Mouse (Mus musculus) lung, embryonic 14.5 days (tissue): ENCODE measurements around the gene Anapc2. TPM values are rescaled to one million over a fixed set of nuclear protein-coding genes. Genes with fewer than 3 reads are reported as not detected.
A peak's percentile ranks its signal among the peaks of the same experiment; 100 is the strongest.

Source experiments
- ATAC-seq: fragments of 200-750 bp; cut with Nextera tagmentation; 2 replicates; pipeline ENCODE4 v1.8.0; 2017; ENCODE audit warnings: mild to moderate bottlenecking, moderate TSS enrichment, moderate library complexity; ENCODE audit not compliant: insufficient read depth
- DNase-seq: peaks from one replicate; pipeline ENCODE4 v3.0.0-alpha.2; 2015
- H3K27ac ChIP-seq: fragments of 300-500 bp; sonication (generic); 2 replicates; pipeline ENCODE4 v1.5.1; 2014; ENCODE audit warnings: low read depth, mild to moderate bottlenecking, moderate library complexity
- H3K27me3 ChIP-seq: fragments of 300-500 bp; sonication (generic); 2 replicates; pipeline ENCODE4 v1.6.1; 2014; ENCODE audit warnings: low read length, control low read depth; ENCODE audit not compliant: insufficient read depth
- H3K36me3 ChIP-seq: fragments of 300-500 bp; sonication (generic); 2 replicates; pipeline ENCODE4 v1.6.1; 2014; ENCODE audit warnings: control low read depth; ENCODE audit not compliant: insufficient read depth
- H3K4me1 ChIP-seq: fragments of 300-500 bp; sonication (generic); 2 replicates; pipeline ENCODE4 v1.6.1; 2014; ENCODE audit warnings: antibody characterized with exemption, control low read depth; ENCODE audit not compliant: insufficient read depth
- H3K4me2 ChIP-seq: fragments of 300-500 bp; sonication (generic); 2 replicates; pipeline ENCODE4 v1.6.1; 2014; ENCODE audit warnings: mild to moderate bottlenecking
- H3K4me3 ChIP-seq: fragments of 300-500 bp; sonication (generic); 2 replicates; pipeline ENCODE4 v1.5.1; 2014; ENCODE audit warnings: low read depth, low read length
- H3K9ac ChIP-seq: fragments of 300-500 bp; sonication (generic); 2 replicates; pipeline ENCODE4 v1.6.1; 2014
- H3K9me3 ChIP-seq: fragments of 300-500 bp; sonication (generic); 2 replicates; pipeline ENCODE4 v1.6.1; 2016; ENCODE audit warnings: low read depth, low read length, control low read depth
- CTCF ChIP-seq: IDR thresholded peaks from 2 replicates; pipeline ENCODE4 v1.5.1; 2016; ENCODE audit warnings: antibody characterized with exemption, low read depth
- WGBS: fragments of 180-500 bp; shearing (Covaris S2); extraction: QIAGEN DNeasy Blood & Tissue Kit; methylation state at CpG from one replicate; pipeline ENCODE4 v1.1.7; 2014; 5-methylcytosine and 5-hydroxymethylcytosine counted together
- polyA plus RNA-seq: library from polyadenylated mRNA; unstranded; fragments of >200 nt; fragmentation: Nextera tagmentation; extraction: Ambion mirVana; gene quantifications from 2 replicates; pipeline ENCODE4 v1.2.1, GENCODE M21; 2014

The Anapc2 gene
- polyA plus RNA-seq, 1 experiment from 2014 or later: 119 TPM

DNA sequence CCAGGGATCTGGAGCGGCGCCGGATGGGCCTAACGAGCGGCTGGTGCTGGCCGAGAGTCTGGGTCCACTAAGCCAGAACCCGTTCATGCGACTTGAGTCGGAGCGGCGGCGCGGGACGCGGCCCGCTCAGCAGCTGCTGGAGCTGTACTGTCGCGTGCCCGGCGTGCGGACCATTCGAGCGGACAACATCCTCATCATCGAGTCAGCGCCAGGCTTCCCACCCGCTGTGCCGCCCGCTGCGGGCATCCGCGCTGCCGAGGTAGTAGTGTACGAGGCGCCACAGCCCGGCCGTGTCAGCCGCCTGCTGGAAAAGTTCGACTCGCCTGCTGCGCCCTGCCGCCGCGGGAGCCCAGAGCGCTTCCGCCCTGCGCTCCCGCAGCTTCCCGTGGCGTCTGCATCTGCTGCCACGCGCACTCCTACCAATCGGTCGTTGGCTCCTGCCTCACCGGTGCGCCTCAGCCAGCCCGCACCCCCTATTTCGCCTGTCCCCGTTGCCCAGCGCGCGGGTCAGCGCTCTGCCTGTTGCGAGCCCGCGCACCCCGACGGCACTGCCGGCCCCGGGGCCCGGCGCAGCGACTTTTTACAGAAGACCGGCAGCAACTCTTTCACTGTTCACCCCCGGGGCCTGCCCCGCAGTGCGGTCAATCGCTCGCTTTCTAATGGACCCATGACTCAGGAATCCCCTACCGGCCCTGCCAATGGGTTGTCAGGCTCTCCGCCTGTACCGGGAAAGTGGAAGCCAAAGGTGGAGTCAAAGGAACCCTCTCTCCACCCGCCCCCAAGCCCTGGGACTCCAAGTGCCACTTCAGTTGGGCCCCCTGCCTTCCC, 9.3 kb upstream of the Anapc2 start:
- H3K4me3 ChIP-seq: peak overlapping the region; percentile 74
- WGBS: under 1% methylated on average over 82 of the region's 82 CpGs
- peak overlapping the region; percentile 100 for H3K4me2 ChIP-seq
- no peaks in the 10 kb centered on the region for H3K9me3 ChIP-seq
- H3K4me1 ChIP-seq: no peaks in the 10 kb centered on the region
- TF ChIP-seq CTCF: no peak
- no peak overlapping the region for H3K27ac ChIP-seq
- ATAC-seq (peak; percentile 28), DNase-seq (peak; percentile 49)
- no peaks in the 10 kb centered on the region for H3K36me3 ChIP-seq
- H3K9ac ChIP-seq: peak overlapping the region; percentile 54
- H3K27me3 ChIP-seq: peaks cover 16% of the 10 kb centered on the region

DNA sequence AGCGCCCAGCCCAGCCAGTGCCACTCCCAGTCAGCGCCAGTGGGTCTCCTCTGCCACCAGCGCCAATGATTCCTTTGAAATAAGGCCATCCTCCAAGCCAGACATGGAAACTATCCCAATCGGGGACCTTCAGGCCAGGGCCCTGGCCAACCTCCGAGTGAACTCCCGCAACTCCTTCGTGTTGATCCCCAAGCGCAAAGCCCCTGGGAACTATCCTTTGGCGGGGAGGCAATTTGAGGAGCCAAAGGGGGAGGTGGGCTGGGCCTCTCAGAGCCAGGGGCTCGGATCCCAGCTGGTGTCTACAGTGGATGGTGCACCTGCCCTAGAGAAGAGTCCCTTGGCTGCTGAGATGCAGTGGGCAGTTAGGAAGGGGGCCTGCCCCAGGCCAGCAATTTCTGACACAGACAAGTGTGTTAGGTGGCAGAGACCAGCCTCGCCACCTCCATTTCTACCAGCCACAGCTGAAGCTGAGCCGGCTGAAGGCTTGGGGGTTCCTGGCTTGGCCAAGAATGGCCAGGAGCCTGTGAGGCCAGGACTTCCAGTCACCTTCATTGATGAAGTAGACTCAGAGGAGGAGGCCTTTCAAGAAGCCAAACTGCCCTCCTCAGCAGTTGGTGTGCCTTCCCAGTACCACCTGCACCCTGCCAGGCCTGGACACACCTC, 8.5 kb upstream of the Anapc2 start:
- H3K27ac ChIP-seq: no peak overlapping the region
- no peaks in the 10 kb centered on the region for H3K9me3 ChIP-seq
- peak overlapping the region; percentile 100 for H3K4me2 ChIP-seq

DNA sequence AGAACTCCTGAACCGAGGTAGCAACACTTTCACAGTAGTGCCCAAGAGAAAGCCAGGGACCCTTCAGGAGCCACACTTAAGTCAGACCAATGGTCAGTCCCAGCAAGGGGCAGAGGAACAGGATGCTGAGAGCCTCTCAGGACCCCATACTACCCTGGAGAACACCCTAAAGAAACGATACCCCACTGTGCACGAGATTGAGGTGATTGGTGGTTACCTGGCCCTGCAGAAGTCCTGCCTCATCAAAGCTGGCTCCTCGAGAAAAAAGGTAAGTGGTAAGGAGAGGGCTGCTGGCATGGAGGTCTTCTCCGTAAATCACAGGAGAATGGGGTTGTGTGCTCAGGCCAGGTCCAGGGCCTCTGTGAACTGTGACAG, 8.0 kb upstream of the Anapc2 start:
- no peaks in the 10 kb centered on the region for H3K9me3 ChIP-seq
- H3K9ac ChIP-seq: no peak overlapping the region; the same call in 1 of the 2 replicates
- H3K27me3 ChIP-seq: peaks cover 16% of the 10 kb centered on the region
- H3K27ac ChIP-seq: no peak overlapping the region
- no peaks in the 10 kb centered on the region for H3K4me1 ChIP-seq
- 70% methylated on average over 5 of the region's 5 CpGs for WGBS
- ATAC-seq (no peak), DNase-seq (no peak)
- H3K4me2 ChIP-seq: peak overlapping the region; percentile 100; the same call in 1 of the 2 replicates
- H3K36me3 ChIP-seq: peaks cover 10% of the 10 kb centered on the region; the same call in 1 of the 2 replicates
- peak overlapping the region; percentile 74; the same call in 1 of the 2 replicates for H3K4me3 ChIP-seq
- no peak for TF ChIP-seq CTCF

More for the DNA sequence above, 8.5 kb upstream of the Anapc2 start:
- TF ChIP-seq CTCF: no peak
- Histone ChIP-seq H3K27me3 (peaks cover 16% of the 10 kb centered on the region), H3K9ac (peak overlapping the region; percentile 54), H3K36me3 (peaks cover 5% of the 10 kb centered on the region; the same call in 1 of the 2 replicates), H3K4me3 (peak overlapping the region; percentile 74), H3K4me1 (no peaks in the 10 kb centered on the region)
- ATAC-seq (no peak), DNase-seq (no peak)
- WGBS: 19% methylated on average over 12 of the region's 12 CpGs

DNA sequence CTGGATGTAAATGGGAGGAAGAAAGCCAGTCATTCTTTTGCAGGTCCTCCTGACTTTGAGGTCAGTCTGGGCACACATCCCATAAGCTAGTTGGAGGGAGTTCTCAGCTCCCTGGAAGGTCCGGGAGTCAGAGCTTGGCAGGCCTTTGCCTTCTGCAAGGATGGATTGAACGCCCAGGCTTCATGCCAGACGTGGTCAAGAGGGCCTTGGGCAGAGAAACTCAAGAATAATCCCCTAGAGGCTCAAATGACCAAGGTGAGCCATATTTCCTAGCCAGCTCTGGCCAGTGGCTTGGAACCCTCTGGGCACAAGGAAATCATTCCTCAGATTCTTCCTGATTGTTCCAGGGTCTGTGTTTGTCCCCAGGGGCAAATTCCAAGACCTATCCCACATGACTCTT, 7.4 kb upstream of the Anapc2 start:
- Histone ChIP-seq H3K27me3 (peaks cover 16% of the 10 kb centered on the region), H3K4me2 (no peak overlapping the region), H3K36me3 (peaks cover 16% of the 10 kb centered on the region; the same call in 1 of the 2 replicates), H3K27ac (no peak overlapping the region), H3K4me1 (no peaks in the 10 kb centered on the region), H3K9ac (no peak overlapping the region), H3K4me3 (no peak overlapping the region), H3K9me3 (no peaks in the 10 kb centered on the region)
- TF ChIP-seq CTCF: no peak
- WGBS: 62% methylated on average over 3 of the region's 3 CpGs
- DNase-seq (no peak), ATAC-seq (no peak)

DNA sequence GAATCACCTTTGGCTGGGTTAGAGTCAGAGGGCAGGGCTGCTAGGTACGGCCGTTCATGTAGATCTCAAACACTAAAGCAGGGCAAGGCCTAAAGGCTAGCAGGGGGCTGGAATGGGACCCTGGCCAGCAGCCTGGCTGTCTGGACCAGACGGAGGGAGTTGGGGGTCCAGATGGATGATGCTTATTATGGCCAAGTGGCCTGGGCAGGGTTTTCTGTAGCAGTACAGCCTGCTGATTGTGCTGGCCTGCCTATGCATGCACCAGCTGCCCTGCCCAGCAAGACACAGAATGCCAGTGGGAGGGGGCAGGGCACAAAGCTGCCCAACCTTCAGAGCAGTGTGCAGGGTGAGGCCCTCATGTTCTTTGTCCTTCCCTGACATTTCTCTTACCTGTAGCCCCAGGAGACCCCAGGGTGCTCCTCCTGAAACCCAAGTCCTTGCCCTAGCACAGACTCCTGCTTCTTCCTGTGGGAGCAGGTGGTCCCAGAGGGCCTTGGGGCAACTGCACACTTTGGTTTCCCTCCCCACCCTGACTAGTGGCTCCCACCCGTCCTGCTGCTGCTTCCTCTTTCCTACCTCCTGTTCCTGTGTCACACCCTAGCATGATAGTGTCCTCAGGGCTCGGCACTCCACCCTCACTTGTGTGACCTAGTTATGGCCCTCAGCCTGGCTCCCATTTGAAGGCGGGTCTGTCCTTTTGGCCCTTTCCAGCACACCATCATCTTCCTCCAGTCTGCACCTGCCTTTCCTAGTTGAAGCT, 6.2 kb upstream of the Anapc2 start:
- ATAC-seq (no peak), DNase-seq (no peak)
- no peak for TF ChIP-seq CTCF
- Histone ChIP-seq H3K36me3 (peaks cover 27% of the 10 kb centered on the region), H3K27me3 (peaks cover 16% of the 10 kb centered on the region), H3K4me1 (no peaks in the 10 kb centered on the region), H3K9ac (no peak overlapping the region), H3K4me3 (no peak overlapping the region), H3K9me3 (no peaks in the 10 kb centered on the region), H3K4me2 (no peak overlapping the region), H3K27ac (no peak overlapping the region)
- 60% methylated on average over 6 of the region's 6 CpGs for WGBS

DNA sequence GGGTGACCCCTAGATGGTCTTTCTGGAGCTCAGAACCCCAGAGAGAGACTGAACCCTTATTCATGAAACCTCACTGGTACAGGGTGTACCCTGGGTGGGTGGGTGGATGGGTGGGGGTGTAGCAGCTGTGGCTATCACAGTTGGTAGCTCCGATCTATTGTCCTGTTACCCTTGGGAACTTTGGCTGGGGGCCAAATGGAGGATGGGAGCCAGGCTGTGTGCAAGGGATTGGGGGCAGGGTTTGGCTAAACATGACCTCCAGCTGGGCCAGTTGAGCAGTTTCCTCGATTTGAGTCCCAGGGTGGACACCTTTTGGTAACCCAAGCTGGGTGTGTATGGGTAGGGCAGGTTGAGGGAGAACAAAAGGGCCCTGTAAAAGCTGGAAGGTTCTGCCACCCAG, 5.6 kb upstream of the Anapc2 start:
- no peak for ATAC-seq
- Histone ChIP-seq H3K4me2 (no peak overlapping the region), H3K27ac (no peak overlapping the region), H3K4me1 (0 out of 2 replicates have a peak, but pooled peaks cover 5% of the 10 kb centered on the region), H3K27me3 (peaks cover 16% of the 10 kb centered on the region), H3K36me3 (peaks cover 27% of the 10 kb centered on the region), H3K9ac (no peak overlapping the region), H3K9me3 (no peaks in the 10 kb centered on the region), H3K4me3 (no peak overlapping the region; the same call in 1 of the 2 replicates)
- no peak for TF ChIP-seq CTCF
- DNase-seq: no peak
- WGBS: 52% methylated on average over 2 of the region's 2 CpGs
